Mouse (Mus musculus) kidney, embryonic 16.5 days (tissue): ENCODE measurements at regions not wholly inside any gene's neighbourhood (a gene's known extent, or its start where the extent isn't known, plus 50 kb on each side); places are given as distances from the start of the nearest gene placed in this dataset.

ENCODE experiments used
- ATAC-seq: fragments of 200-750 bp; cut with Nextera tagmentation; 2 replicates; pipeline ENCODE4 v1.8.0; 2017; ENCODE audit warnings: moderate TSS enrichment; ENCODE audit not compliant: low FRiP score, low TSS enrichment
- H3K27ac ChIP-seq: fragments of 300-500 bp; sonication (generic); 2 replicates; pipeline ENCODE4 v1.5.1; 2014; ENCODE audit warnings: low read length
- H3K27me3 ChIP-seq: fragments of 300-500 bp; sonication (generic); 2 replicates; pipeline ENCODE4 v1.6.1; 2014; ENCODE audit warnings: low read length, control low read depth, mixed read lengths; ENCODE audit not compliant: insufficient read depth
- H3K36me3 ChIP-seq: fragments of 300-500 bp; sonication (generic); 2 replicates; pipeline ENCODE4 v1.6.1; 2014; ENCODE audit warnings: low read length, control low read depth, mixed read lengths; ENCODE audit not compliant: insufficient read depth
- H3K4me1 ChIP-seq: fragments of 300-500 bp; sonication (generic); 2 replicates; pipeline ENCODE4 v1.6.1; 2014; ENCODE audit warnings: low read length, control low read depth, mixed read lengths; ENCODE audit not compliant: insufficient read depth
- H3K4me2 ChIP-seq: fragments of 300-500 bp; sonication (generic); replicated peaks from 2 replicates; pipeline ENCODE4 v1.6.1; 2014; ENCODE audit warnings: low read depth, low read length
- H3K4me3 ChIP-seq: fragments of 300-500 bp; sonication (generic); 2 replicates; pipeline ENCODE4 v1.5.1; 2014; ENCODE audit warnings: mild to moderate bottlenecking, low read length
- H3K9ac ChIP-seq: fragments of 300-500 bp; sonication (generic); replicated peaks from 2 replicates; pipeline ENCODE4 v1.6.1; 2014; ENCODE audit warnings: low read length
- H3K9me3 ChIP-seq: fragments of 300-500 bp; sonication (generic); 2 replicates; pipeline ENCODE4 v1.6.1; 2016; ENCODE audit warnings: low read length, control low read depth
- whole genome bisulfite sequencing: fragments of 180-500 bp; shearing (Covaris S2); extraction: QIAGEN DNeasy Blood & Tissue Kit; methylation state at CpG from one replicate; pipeline ENCODE4 v1.1.7; 2014; 5-methylcytosine and 5-hydroxymethylcytosine counted together

GRCm38 (mm10) chr10:119146342-119146741, 93.5 kb downstream of the Cand1 start:
- Histone ChIP-seq H3K4me2 (no peak overlapping the region), H3K9me3 (no peaks in the 10 kb centered on the region), H3K27me3 (no peaks in the 10 kb centered on the region), H3K27ac (no peak overlapping the region), H3K9ac (no peak overlapping the region), H3K4me3 (no peak overlapping the region), H3K36me3 (no peaks in the 10 kb centered on the region), H3K4me1 (no peaks in the 10 kb centered on the region)
- ATAC-seq: no peak
- WGBS: 45% methylated on average over 6 of the region's 6 CpGs

- Histone ChIP-seq H3K9me3 (no peaks in the 10 kb centered on the region), H3K36me3 (no peaks in the 10 kb centered on the region), H3K27me3 (no peaks in the 10 kb centered on the region), H3K4me1 (no peaks in the 10 kb centered on the region), H3K27ac (no peak overlapping the region), H3K4me2 (no peak overlapping the region), H3K9ac (no peak overlapping the region), H3K4me3 (no peak overlapping the region)
- no peak for ATAC-seq
- 94% methylated on average over 6 of the region's 6 CpGs for WGBS
Measured at GRCm38 (mm10) chr10:119142866-119143265, 97.0 kb downstream of the Cand1 start.

GRCm38 (mm10) chr10:119142307-119142706, 97.5 kb downstream of the Cand1 start:
- no peak for ATAC-seq
- Histone ChIP-seq H3K4me3 (no peak overlapping the region), H3K9ac (no peak overlapping the region), H3K27me3 (no peaks in the 10 kb centered on the region), H3K36me3 (no peaks in the 10 kb centered on the region), H3K27ac (no peak overlapping the region), H3K4me2 (no peak overlapping the region), H3K4me1 (no peaks in the 10 kb centered on the region), H3K9me3 (no peaks in the 10 kb centered on the region)
- WGBS: 50% methylated on average over 5 of the region's 5 CpGs

- Histone ChIP-seq H3K4me3 (no peak overlapping the region), H3K4me1 (no peaks in the 10 kb centered on the region), H3K27ac (no peak overlapping the region), H3K9ac (no peak overlapping the region), H3K27me3 (no peaks in the 10 kb centered on the region), H3K4me2 (no peak overlapping the region), H3K36me3 (no peaks in the 10 kb centered on the region), H3K9me3 (no peaks in the 10 kb centered on the region)
- WGBS: 61% methylated on average over 6 of the region's 6 CpGs
- ATAC-seq: no peak
Measured at GRCm38 (mm10) chr10:119138237-119138636, 101.6 kb downstream of the Cand1 start.

GRCm38 (mm10) chr10:119135489-119135924, 104.3 kb downstream of the Cand1 start:
- Histone ChIP-seq H3K27ac (no peak overlapping the region), H3K9ac (no peak overlapping the region), H3K4me2 (no peak overlapping the region), H3K4me3 (no peak overlapping the region), H3K9me3 (no peaks in the 10 kb centered on the region), H3K4me1 (no peaks in the 10 kb centered on the region), H3K27me3 (no peaks in the 10 kb centered on the region), H3K36me3 (no peaks in the 10 kb centered on the region)
- ATAC-seq: no peak
- WGBS: 25% methylated on average over 11 of the region's 11 CpGs

- WGBS: 61% methylated on average over 10 of the region's 10 CpGs
- no peak overlapping the region for H3K27ac ChIP-seq
- H3K4me1 ChIP-seq: no peaks in the 10 kb centered on the region
- H3K9me3 ChIP-seq: no peaks in the 10 kb centered on the region
- H3K9ac ChIP-seq: no peak overlapping the region
- ATAC-seq: no peak
- H3K4me2 ChIP-seq: no peak overlapping the region
- H3K27me3 ChIP-seq: no peaks in the 10 kb centered on the region
- no peak overlapping the region for H3K4me3 ChIP-seq
- H3K36me3 ChIP-seq: no peaks in the 10 kb centered on the region
Measured at GRCm38 (mm10) chr10:119134797-119135488, 104.9 kb downstream of the Cand1 start.

- H3K27me3 ChIP-seq: no peaks in the 10 kb centered on the region
- no peaks in the 10 kb centered on the region for H3K4me1 ChIP-seq
- no peaks in the 10 kb centered on the region for H3K9me3 ChIP-seq
- 37% methylated on average over 16 of the region's 16 CpGs for WGBS
- no peaks in the 10 kb centered on the region for H3K36me3 ChIP-seq
- no peak overlapping the region for H3K9ac ChIP-seq
- H3K4me2 ChIP-seq: peak overlapping the region; percentile 14; the same call in 1 of the 2 replicates
- H3K4me3 ChIP-seq: no peak overlapping the region
- no peak overlapping the region for H3K27ac ChIP-seq
- ATAC-seq: no peak
Measured at GRCm38 (mm10) chr10:119131977-119132376, 107.9 kb downstream of the Cand1 start.

- Histone ChIP-seq H3K4me1 (no peaks in the 10 kb centered on the region), H3K36me3 (no peaks in the 10 kb centered on the region), H3K4me3 (no peak overlapping the region), H3K9ac (no peak overlapping the region), H3K9me3 (no peaks in the 10 kb centered on the region), H3K27me3 (no peaks in the 10 kb centered on the region), H3K27ac (no peak overlapping the region), H3K4me2 (no peak overlapping the region)
- 76% methylated on average over 6 of the region's 6 CpGs for WGBS
- ATAC-seq: no peak
Measured at GRCm38 (mm10) chr10:119130676-119131075, 109.2 kb downstream of the Cand1 start.

- no peak overlapping the region for H3K27ac ChIP-seq
- H3K27me3 ChIP-seq: no peaks in the 10 kb centered on the region
- WGBS: 94% methylated on average over 3 of the region's 3 CpGs
- no peaks in the 10 kb centered on the region for H3K9me3 ChIP-seq
- H3K4me3 ChIP-seq: no peak overlapping the region
- no peak overlapping the region for H3K9ac ChIP-seq
- H3K36me3 ChIP-seq: no peaks in the 10 kb centered on the region
- no peaks in the 10 kb centered on the region for H3K4me1 ChIP-seq
- no peak overlapping the region for H3K4me2 ChIP-seq
- ATAC-seq: no peak
Measured at GRCm38 (mm10) chr10:119128035-119128434, 111.8 kb downstream of the Cand1 start.

GRCm38 (mm10) chr10:119123517-119123916, 116.3 kb downstream of the Cand1 start:
- Histone ChIP-seq H3K27me3 (no peaks in the 10 kb centered on the region), H3K4me1 (no peaks in the 10 kb centered on the region), H3K9ac (no peak overlapping the region), H3K4me3 (no peak overlapping the region), H3K9me3 (peaks cover 5% of the 10 kb centered on the region), H3K4me2 (no peak overlapping the region), H3K36me3 (no peaks in the 10 kb centered on the region), H3K27ac (no peak overlapping the region)
- no peak for ATAC-seq
- 76% methylated on average over 5 of the region's 5 CpGs for WGBS
